Mouse (Mus musculus): ENCODE measurements around the gene Mgrn1. TPM values are rescaled to one million over a fixed set of nuclear protein-coding genes. Genes with fewer than 3 reads are reported as not detected.

The Mgrn1 gene
- total and polyA plus RNA-seq, 2 experiments from 2014 or later, result 117 to 221 TPM

DNA sequence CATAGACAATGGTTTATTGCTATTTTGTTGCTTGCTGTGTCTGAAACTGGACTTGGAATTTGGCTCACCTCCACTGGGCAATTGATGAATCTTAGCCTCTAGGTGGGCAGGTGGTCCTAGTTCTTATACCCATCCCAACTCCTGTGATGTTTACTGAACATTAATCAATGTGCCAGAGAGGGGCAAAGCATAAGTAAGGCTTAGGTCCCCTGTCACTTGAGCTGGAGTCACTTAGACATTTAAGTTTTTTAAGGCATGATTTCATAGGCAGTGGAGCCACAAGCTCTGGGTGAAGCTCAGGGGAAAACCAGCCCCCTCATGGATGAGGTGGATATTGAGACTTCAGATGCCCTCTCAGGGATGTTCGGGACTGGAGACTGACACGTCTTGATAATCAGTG lies 52.4 kb downstream of the Mgrn1 start, which contains the start of gene Nudt16l1:
Gene Nudt16l1, plus strand, starts transcription at position 301 of the 400 bp plus-strand sequence.
- H3K36me3 ChIP-seq (ENCODE audit: insufficient read depth, low read length), result peaks cover 69% of the 10 kb centered on the region

DNA sequence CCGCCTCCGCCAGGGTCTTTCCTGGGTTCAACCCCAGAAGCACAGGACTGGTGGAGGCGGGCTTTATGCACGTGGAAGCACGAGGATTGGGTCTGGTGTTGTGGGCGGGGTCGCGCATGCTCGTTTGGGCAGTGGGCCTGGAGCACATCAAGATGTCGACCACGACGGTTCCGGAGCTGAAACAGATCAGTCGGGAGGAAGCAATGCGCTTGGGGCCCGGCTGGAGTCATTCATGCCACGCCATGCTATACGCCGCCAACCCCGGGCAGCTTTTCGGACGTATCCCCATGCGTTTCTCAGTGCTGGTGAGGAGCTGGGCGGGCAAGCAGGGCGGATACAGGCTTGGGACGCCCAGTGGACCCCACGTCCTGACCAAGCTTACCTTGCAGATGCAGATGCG lies 52.9 kb downstream of the Mgrn1 start:
- Histone ChIP-seq H3K36me3 (ENCODE audit: insufficient read depth, low read length) (peaks cover 67% of the 10 kb centered on the region), H3K4me1 (ENCODE audit: insufficient read depth, low read length) (peaks cover 5% of the 10 kb centered on the region; the same call in 1 of the 2 replicates), H3K27ac (ENCODE audit: low read depth, low read length) (peak overlapping the region; percentile 94), H3K9ac (replicated peaks; ENCODE audit: low read length, poor library complexity, severe bottlenecking) (peak overlapping the region; percentile 97), H3K4me2 (ENCODE audit: low read depth, low read length, poor library complexity, severe bottlenecking) (peak overlapping the region; percentile 56), H3K9me3 (ENCODE audit: low read length) (no peaks in the 10 kb centered on the region), H3K4me3 (ENCODE audit: low read depth, low read length) (peak overlapping the region; percentile 82), H3K27me3 (ENCODE audit: insufficient read depth, low read length) (no peaks in the 10 kb centered on the region)
- TF ChIP-seq CTCF (IDR thresholded peaks at IDR 0.05), result no peak
- ATAC-seq (ENCODE audit: low FRiP score), result peak; percentile 94
- DNase-seq (ENCODE audit: low spot score), result peak; percentile 97
- under 1% methylated on average over 28 of the region's 28 CpGs for WGBS

More for the DNA sequence above, 52.4 kb downstream of the Mgrn1 start, which contains the start of gene Nudt16l1:
- H3K4me1 ChIP-seq (ENCODE audit: insufficient read depth, low read length), result peaks cover 5% of the 10 kb centered on the region; the same call in 1 of the 2 replicates
- 4% methylated on average over 2 of the region's 2 CpGs for WGBS
- H3K9ac ChIP-seq (replicated peaks; ENCODE audit: low read length, poor library complexity, severe bottlenecking), result peak within 1 kb of the TSS; percentile 97
- ATAC-seq (ENCODE audit: low FRiP score), result no peak
- no peaks in the 10 kb centered on the region for H3K9me3 ChIP-seq (ENCODE audit: low read length)
- peak within 1 kb of the TSS; percentile 82 for H3K4me3 ChIP-seq (ENCODE audit: low read depth, low read length)
- peak within 1 kb of the TSS; percentile 94 for H3K27ac ChIP-seq (ENCODE audit: low read depth, low read length)
- H3K4me2 ChIP-seq (ENCODE audit: low read depth, low read length, poor library complexity, severe bottlenecking), result peak within 1 kb of the TSS; percentile 56
- H3K27me3 ChIP-seq (ENCODE audit: insufficient read depth, low read length), result no peaks in the 10 kb centered on the region
- no peak for TF ChIP-seq CTCF (IDR thresholded peaks at IDR 0.05)
- DNase-seq (ENCODE audit: low spot score), result no peak

DNA sequence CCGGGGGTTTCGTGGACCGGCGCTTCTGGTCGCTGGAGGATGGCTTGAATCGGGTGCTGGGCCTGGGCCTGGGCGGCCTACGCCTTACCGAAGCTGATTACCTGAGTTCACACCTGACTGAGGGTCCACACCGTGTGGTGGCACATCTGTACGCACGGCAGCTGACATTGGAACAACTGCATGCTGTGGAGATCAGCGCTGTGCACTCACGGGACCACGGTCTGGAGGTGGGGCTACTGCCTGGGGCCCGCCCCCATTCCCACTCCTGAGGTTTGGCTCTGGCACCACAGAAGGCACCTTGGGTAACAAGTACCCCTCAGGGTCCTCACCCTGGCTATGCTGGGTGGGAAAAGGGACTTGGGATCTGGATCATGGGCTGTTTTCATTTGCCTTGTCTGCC lies 53.4 kb downstream of the Mgrn1 start:
- 3% methylated on average over 16 of the region's 16 CpGs for WGBS

DNA sequence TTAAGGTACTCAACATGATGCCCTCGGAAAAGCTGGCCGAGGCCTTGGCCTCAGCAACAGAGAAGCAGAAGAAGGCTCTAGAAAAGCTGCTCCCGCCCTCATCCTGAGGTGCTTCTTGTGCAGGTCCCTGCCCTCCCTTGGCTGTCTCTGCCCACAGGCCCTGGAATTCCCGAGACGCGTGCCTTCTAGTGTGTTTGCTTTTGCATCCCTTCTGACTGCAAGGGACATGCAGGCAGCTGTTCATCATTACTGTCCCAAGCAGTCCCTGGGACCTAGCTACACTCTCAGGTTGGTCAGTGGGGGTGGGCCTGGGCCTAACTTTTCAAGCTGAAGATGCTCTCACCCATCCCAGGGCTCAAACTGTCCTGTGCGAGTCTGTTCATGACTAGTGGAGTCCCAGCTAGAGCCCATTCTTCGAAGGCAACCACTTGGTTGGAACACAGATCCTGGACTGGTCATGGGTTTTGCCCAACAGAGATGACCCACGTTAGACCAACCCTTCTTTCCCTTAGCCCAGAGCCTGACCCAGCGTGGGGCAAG lies 54.3 kb downstream of the Mgrn1 start:
- ATAC-seq (ENCODE audit: low FRiP score) (no peak), DNase-seq (ENCODE audit: low spot score) (no peak)
- H3K4me3 ChIP-seq (ENCODE audit: low read depth, low read length), result no peak overlapping the region
- no peak overlapping the region for H3K9ac ChIP-seq (replicated peaks; ENCODE audit: low read length, poor library complexity, severe bottlenecking)
- H3K27me3 ChIP-seq (ENCODE audit: insufficient read depth, low read length), result no peaks in the 10 kb centered on the region
- no peaks in the 10 kb centered on the region for H3K9me3 ChIP-seq (ENCODE audit: low read length)
- H3K27ac ChIP-seq (ENCODE audit: low read depth, low read length), result no peak overlapping the region
- WGBS, result 91% methylated on average over 10 of the region's 10 CpGs
- H3K4me1 ChIP-seq (ENCODE audit: insufficient read depth, low read length), result peaks cover 5% of the 10 kb centered on the region; the same call in 1 of the 2 replicates
- TF ChIP-seq CTCF (IDR thresholded peaks at IDR 0.05), result no peak
- H3K4me2 ChIP-seq (ENCODE audit: low read depth, low read length, poor library complexity, severe bottlenecking), result no peak overlapping the region
- peaks cover 57% of the 10 kb centered on the region for H3K36me3 ChIP-seq (ENCODE audit: insufficient read depth, low read length)

More for the DNA sequence above, 53.4 kb downstream of the Mgrn1 start:
- no peak for TF ChIP-seq CTCF (IDR thresholded peaks at IDR 0.05)
- DNase-seq (ENCODE audit: low spot score), result peak; percentile 45
- Histone ChIP-seq H3K9ac (replicated peaks; ENCODE audit: low read length, poor library complexity, severe bottlenecking) (peak overlapping the region; percentile 97), H3K27me3 (ENCODE audit: insufficient read depth, low read length) (no peaks in the 10 kb centered on the region), H3K9me3 (ENCODE audit: low read length) (no peaks in the 10 kb centered on the region), H3K4me2 (ENCODE audit: low read depth, low read length, poor library complexity, severe bottlenecking) (peak overlapping the region; percentile 56), H3K36me3 (ENCODE audit: insufficient read depth, low read length) (peaks cover 66% of the 10 kb centered on the region), H3K4me1 (ENCODE audit: insufficient read depth, low read length) (peaks cover 5% of the 10 kb centered on the region; the same call in 1 of the 2 replicates), H3K27ac (ENCODE audit: low read depth, low read length) (peak overlapping the region; percentile 94), H3K4me3 (ENCODE audit: low read depth, low read length) (peak overlapping the region; percentile 82)
- ATAC-seq (ENCODE audit: low FRiP score), result peak; percentile 76

DNA sequence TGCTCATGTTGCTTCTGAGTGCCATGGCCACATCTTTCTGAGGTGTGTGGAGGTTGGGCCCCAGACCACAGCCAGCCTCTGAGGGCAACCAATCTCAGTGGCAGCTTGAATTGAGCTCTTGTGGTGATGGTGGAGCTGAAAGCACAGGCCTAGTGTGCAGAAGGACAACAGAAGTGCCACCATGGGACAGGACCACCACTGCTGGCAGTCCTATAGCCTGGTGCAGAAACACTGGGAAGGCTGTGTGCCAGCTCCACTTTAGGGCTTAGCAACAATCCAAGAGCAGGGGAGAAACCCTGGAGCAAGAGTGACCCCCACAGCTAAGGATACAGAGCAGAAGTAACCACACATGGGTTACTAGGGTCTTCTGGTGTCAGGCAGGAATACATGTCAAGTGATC lies 55.0 kb downstream of the Mgrn1 start:
- H3K36me3 ChIP-seq (ENCODE audit: insufficient read depth, low read length), result peaks cover 53% of the 10 kb centered on the region
- H3K9ac ChIP-seq (replicated peaks; ENCODE audit: low read length, poor library complexity, severe bottlenecking), result no peak overlapping the region
- DNase-seq (ENCODE audit: low spot score) (no peak), ATAC-seq (ENCODE audit: low FRiP score) (no peak)
- peaks cover 5% of the 10 kb centered on the region; the same call in 1 of the 2 replicates for H3K4me1 ChIP-seq (ENCODE audit: insufficient read depth, low read length)
- H3K4me3 ChIP-seq (ENCODE audit: low read depth, low read length), result no peak overlapping the region
- no peak overlapping the region for H3K4me2 ChIP-seq (ENCODE audit: low read depth, low read length, poor library complexity, severe bottlenecking)
- no peaks in the 10 kb centered on the region for H3K9me3 ChIP-seq (ENCODE audit: low read length)
- no peak overlapping the region for H3K27ac ChIP-seq (ENCODE audit: low read depth, low read length)
- H3K27me3 ChIP-seq (ENCODE audit: insufficient read depth, low read length), result no peaks in the 10 kb centered on the region
- TF ChIP-seq CTCF (IDR thresholded peaks at IDR 0.05), result no peak

DNA sequence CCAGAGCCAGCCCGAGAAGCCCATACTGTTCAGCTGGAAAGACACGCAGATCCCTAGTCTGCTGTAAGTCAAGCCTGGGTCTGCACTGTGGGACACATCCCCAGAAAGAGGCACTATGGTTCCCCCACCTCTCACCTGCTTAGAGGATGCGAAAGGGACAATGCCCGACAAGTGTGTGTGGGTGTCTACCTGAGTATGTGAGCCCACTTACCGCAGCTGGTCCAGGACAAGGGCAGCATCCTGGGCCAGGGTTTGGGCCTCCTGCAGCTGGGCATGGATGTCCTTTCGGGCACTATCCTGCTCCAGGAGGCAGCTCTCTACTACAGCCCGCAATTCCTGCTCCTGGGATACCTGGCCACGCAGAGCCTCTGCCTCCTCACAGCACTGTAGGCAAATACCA lies 56.8 kb downstream of the Mgrn1 start:
- DNase-seq (ENCODE audit: low spot score) (no peak), ATAC-seq (ENCODE audit: low FRiP score) (no peak)
- Histone ChIP-seq H3K9ac (replicated peaks; ENCODE audit: low read length, poor library complexity, severe bottlenecking) (no peak overlapping the region), H3K4me2 (ENCODE audit: low read depth, low read length, poor library complexity, severe bottlenecking) (no peak overlapping the region), H3K4me1 (ENCODE audit: insufficient read depth, low read length) (peaks cover 5% of the 10 kb centered on the region; the same call in 1 of the 2 replicates), H3K9me3 (ENCODE audit: low read length) (no peaks in the 10 kb centered on the region), H3K4me3 (ENCODE audit: low read depth, low read length) (no peak overlapping the region), H3K27ac (ENCODE audit: low read depth, low read length) (no peak overlapping the region), H3K36me3 (ENCODE audit: insufficient read depth, low read length) (peaks cover 55% of the 10 kb centered on the region), H3K27me3 (ENCODE audit: insufficient read depth, low read length) (no peaks in the 10 kb centered on the region)
- no peak for TF ChIP-seq CTCF (IDR thresholded peaks at IDR 0.05)
- WGBS, result 94% methylated on average over 8 of the region's 8 CpGs
